Mouse (Mus musculus) C2C12 (cell line): ENCODE data around the gene Arhgef10l.

ENCODE experiments used
- CEBPB ChIP-seq: IDR thresholded peaks from one replicate; pipeline ENCODE4 v1.6.1; 2011; ENCODE audit warnings: low read depth, mild to moderate bottlenecking, control low read depth, moderate library complexity
- CTCF ChIP-seq: IDR thresholded peaks from one replicate; pipeline ENCODE4 v1.5.1; 2011; ENCODE audit not compliant: control insufficient read depth, insufficient read depth, insufficient read length
- FOSL1 ChIP-seq: IDR thresholded peaks from one replicate; pipeline ENCODE4 v1.8.0; 2011; ENCODE audit warnings: mild to moderate bottlenecking, low read length; ENCODE audit not compliant: poor library complexity, insufficient read depth, severe bottlenecking
- MAX ChIP-seq: IDR thresholded peaks from one replicate; pipeline ENCODE4 v1.6.1; 2011; ENCODE audit warnings: mild to moderate bottlenecking, control low read depth
- USF1 ChIP-seq: IDR thresholded peaks from one replicate; pipeline ENCODE4 v1.6.1; 2011; ENCODE audit warnings: low read depth, mild to moderate bottlenecking, control low read depth, moderate library complexity

- no peak for TF ChIP-seq FOSL1
- no peak for TF ChIP-seq MAX
- no peak for TF ChIP-seq CTCF
- no peak for TF ChIP-seq USF1
- no peak for TF ChIP-seq CEBPB
These were observed 63.8 kb downstream of the Arhgef10l start for GRCm38 (mm10) chr4:140602022-140602421.
